Mouse (Mus musculus): ENCODE results near the gene Alox8. TPM values are rescaled to one million over a fixed set of nuclear protein-coding genes. Genes with fewer than 3 reads are reported as not detected.

The Alox8 gene
- polyA plus RNA-seq (2011; ENCODE audit: insufficient read length, low read depth, missing spikeins): not detected in 2 replicates

- no peak for TF ChIP-seq CTCF (IDR thresholded peaks at IDR 0.05; ENCODE audit: borderline replicate concordance, insufficient read depth, low read length)
- TF ChIP-seq POLR2A (IDR thresholded peaks at IDR 0.05; ENCODE audit: low read depth, low read length): no peak
- no peaks in the 10 kb centered on the region for H3K4me1 ChIP-seq (ENCODE audit: control insufficient read depth, insufficient read depth, low read length)
- H3K4me3 ChIP-seq (ENCODE audit: insufficient read depth, low read length): no peak within 1 kb of the TSS
- H3K27ac ChIP-seq (ENCODE audit: insufficient read depth, low read length): no peak within 1 kb of the TSS
These were observed at the start of gene Alox8 for GRCm38 (mm10) chr11:69197743-69198142. Alox8 (minus strand) TSS chr11:69197843.

- TF ChIP-seq POLR2A (IDR thresholded peaks at IDR 0.05; ENCODE audit: low read depth, low read length): no peak
- TF ChIP-seq CTCF (IDR thresholded peaks at IDR 0.05; ENCODE audit: borderline replicate concordance, insufficient read depth, low read length): no peak
- H3K4me1 ChIP-seq (ENCODE audit: control insufficient read depth, insufficient read depth, low read length): 0 out of 2 replicates have a peak, but pooled peaks cover 3% of the 10 kb centered on the region
- H3K4me3 ChIP-seq (ENCODE audit: insufficient read depth, low read length): no peak overlapping the region
- peak overlapping the region; percentile 74 for H3K27ac ChIP-seq (ENCODE audit: insufficient read depth, low read length)
These were observed 48.0 kb upstream of the Alox8 start for GRCm38 (mm10) chr11:69245643-69246042.

- H3K4me1 ChIP-seq (ENCODE audit: control insufficient read depth, insufficient read depth, low read length): 0 out of 2 replicates have a peak, but pooled peaks cover 3% of the 10 kb centered on the region
- H3K27ac ChIP-seq (ENCODE audit: insufficient read depth, low read length): no peak overlapping the region
- TF ChIP-seq POLR2A (IDR thresholded peaks at IDR 0.05; ENCODE audit: low read depth, low read length) (no peak), CTCF (IDR thresholded peaks at IDR 0.05; ENCODE audit: borderline replicate concordance, insufficient read depth, low read length) (no peak)
- no peak overlapping the region for H3K4me3 ChIP-seq (ENCODE audit: insufficient read depth, low read length)
These were observed 47.3 kb upstream of the Alox8 start for GRCm38 (mm10) chr11:69244911-69245310.

GRCm38 (mm10) chr11:69236926-69237260 is 39.2 kb upstream of the Alox8 start, which contains the start of gene Gucy2e:
Gucy2e (minus strand) TSS chr11:69237036.
- TF ChIP-seq CTCF (IDR thresholded peaks at IDR 0.05; ENCODE audit: borderline replicate concordance, insufficient read depth, low read length) (no peak), POLR2A (IDR thresholded peaks at IDR 0.05; ENCODE audit: low read depth, low read length) (no peak)
- no peak within 1 kb of the TSS for H3K27ac ChIP-seq (ENCODE audit: insufficient read depth, low read length)
- H3K4me3 ChIP-seq (ENCODE audit: insufficient read depth, low read length): peak within 1 kb of the TSS; percentile 23
- no peaks in the 10 kb centered on the region for H3K4me1 ChIP-seq (ENCODE audit: control insufficient read depth, insufficient read depth, low read length)

GRCm38 (mm10) chr11:69236061-69236925 is 38.6 kb upstream of the Alox8 start:
- Histone ChIP-seq H3K27ac (ENCODE audit: insufficient read depth, low read length) (no peak overlapping the region), H3K4me1 (ENCODE audit: control insufficient read depth, insufficient read depth, low read length) (no peaks in the 10 kb centered on the region), H3K4me3 (ENCODE audit: insufficient read depth, low read length) (peak overlapping the region; percentile 23)
- no peak for TF ChIP-seq POLR2A (IDR thresholded peaks at IDR 0.05; ENCODE audit: low read depth, low read length)
- no peak for TF ChIP-seq CTCF (IDR thresholded peaks at IDR 0.05; ENCODE audit: borderline replicate concordance, insufficient read depth, low read length)

GRCm38 (mm10) chr11:69235285-69236060 is 37.8 kb upstream of the Alox8 start:
- no peak overlapping the region for H3K27ac ChIP-seq (ENCODE audit: insufficient read depth, low read length)

GRCm38 (mm10) chr11:69233141-69233540 is 35.5 kb upstream of the Alox8 start:
- no peak for TF ChIP-seq POLR2A (IDR thresholded peaks at IDR 0.05; ENCODE audit: low read depth, low read length)
- no peak for TF ChIP-seq CTCF (IDR thresholded peaks at IDR 0.05; ENCODE audit: borderline replicate concordance, insufficient read depth, low read length)
- no peak overlapping the region for H3K27ac ChIP-seq (ENCODE audit: insufficient read depth, low read length)

More at GRCm38 (mm10) chr11:69235285-69236060, 37.8 kb upstream of the Alox8 start:
- TF ChIP-seq POLR2A (IDR thresholded peaks at IDR 0.05; ENCODE audit: low read depth, low read length): 0 out of 2 replicates have a peak, but pooled peaks have one; percentile 37
- peak; percentile 66; the same call in 1 of the 2 replicates for TF ChIP-seq CTCF (IDR thresholded peaks at IDR 0.05; ENCODE audit: borderline replicate concordance, insufficient read depth, low read length)
- H3K4me1 ChIP-seq (ENCODE audit: control insufficient read depth, insufficient read depth, low read length): no peaks in the 10 kb centered on the region
- H3K4me3 ChIP-seq (ENCODE audit: insufficient read depth, low read length): peak overlapping the region; percentile 23

GRCm38 (mm10) chr11:69230420-69230819 is 32.8 kb upstream of the Alox8 start:
- Histone ChIP-seq H3K4me1 (ENCODE audit: control insufficient read depth, insufficient read depth, low read length) (no peaks in the 10 kb centered on the region), H3K27ac (ENCODE audit: insufficient read depth, low read length) (no peak overlapping the region), H3K4me3 (ENCODE audit: insufficient read depth, low read length) (no peak overlapping the region)
- no peak for TF ChIP-seq CTCF (IDR thresholded peaks at IDR 0.05; ENCODE audit: borderline replicate concordance, insufficient read depth, low read length)
- TF ChIP-seq POLR2A (IDR thresholded peaks at IDR 0.05; ENCODE audit: low read depth, low read length): no peak

More at GRCm38 (mm10) chr11:69233141-69233540, 35.5 kb upstream of the Alox8 start:
- H3K4me1 ChIP-seq (ENCODE audit: control insufficient read depth, insufficient read depth, low read length): no peaks in the 10 kb centered on the region
- no peak overlapping the region for H3K4me3 ChIP-seq (ENCODE audit: insufficient read depth, low read length)

GRCm38 (mm10) chr11:69225715-69226114 is 28.1 kb upstream of the Alox8 start:
- TF ChIP-seq POLR2A (IDR thresholded peaks at IDR 0.05; ENCODE audit: low read depth, low read length) (no peak), CTCF (IDR thresholded peaks at IDR 0.05; ENCODE audit: borderline replicate concordance, insufficient read depth, low read length) (no peak)
- Histone ChIP-seq H3K27ac (ENCODE audit: insufficient read depth, low read length) (no peak overlapping the region), H3K4me1 (ENCODE audit: control insufficient read depth, insufficient read depth, low read length) (no peaks in the 10 kb centered on the region), H3K4me3 (ENCODE audit: insufficient read depth, low read length) (no peak overlapping the region)
